Mouse (Mus musculus): ENCODE measurements around the gene Gm45623. TPM values are rescaled to one million over a fixed set of nuclear protein-coding genes. Genes with fewer than 3 reads are reported as not detected.

The Gm45623 gene
- total RNA-seq, 2 experiments from 2014 or later: not detected

- H3K4me3 ChIP-seq: peak overlapping the region; percentile 94
- intact Hi-C loops (cut with DNase I): no loop called here
- TF ChIP-seq CTCF (IDR thresholded peaks at IDR 0.05): no peak
- no peak for DNase-seq
- peak overlapping the region; percentile 99 for H3K27ac ChIP-seq
These were observed 49.0 kb downstream of the Gm45623 start for GRCm38 (mm10) chr13:56704596-56704995.

GRCm38 (mm10) chr13:56703871-56704321 lies 49.7 kb downstream of the Gm45623 start:
- DNase-seq: no peak
- Histone ChIP-seq H3K4me3 (peak overlapping the region; percentile 94), H3K27ac (peak overlapping the region; percentile 99)
- no peak for TF ChIP-seq CTCF (IDR thresholded peaks at IDR 0.05)
- intact Hi-C loops (cut with DNase I): no loop called here

- Histone ChIP-seq H3K4me3 (peak overlapping the region; percentile 94), H3K27ac (peak overlapping the region; percentile 99)
- peak; percentile 80 for DNase-seq
- intact Hi-C loops (cut with DNase I): no loop called here
- TF ChIP-seq CTCF (IDR thresholded peaks at IDR 0.05): no peak
These were observed 50.3 kb downstream of the Gm45623 start for GRCm38 (mm10) chr13:56703222-56703870.

GRCm38 (mm10) chr13:56702469-56703221 lies 51.0 kb downstream of the Gm45623 start, which contains the start of gene Smad5:
TSS of gene Smad5 (plus strand) at chr13:56703010.
- Histone ChIP-seq H3K4me3 (peak within 1 kb of the TSS; percentile 94), H3K27ac (peak within 1 kb of the TSS; percentile 99)
- DNase-seq: peak; percentile 94
- intact Hi-C loops (cut with DNase I): no loop called here
- no peak for TF ChIP-seq CTCF (IDR thresholded peaks at IDR 0.05)

Other genes starting within 250 kb of the Gm45623 start
- not detected for gene Fbxl21, start 231.4 kb downstream of the Gm45623 start, total RNA-seq (2021)
- gene Lect2, start 205.3 kb downstream of the Gm45623 start, total RNA-seq (2021): not detected
- gene Tgfbi, start 144.3 kb downstream of the Gm45623 start, total RNA-seq (2021): 10 to 100 TPM; 13.0 to 24.8 TPM
- gene Smad5, start 50.8 kb downstream of the Gm45623 start, total RNA-seq (2021): 10 to 100 TPM; 24.4 to 24.5 TPM
- not detected for gene Trpc7, start 142.2 kb upstream of the Gm45623 start, total RNA-seq (2021)